Mouse (Mus musculus) left cerebral cortex, postnatal 4 days (tissue): ENCODE data around the gene Rad51b. TPM values are rescaled to one million over a fixed set of nuclear protein-coding genes. Genes with fewer than 3 reads are reported as not detected.

Experiments
- DNase-seq: peaks from one replicate; pipeline ENCODE4 v3.0.0-alpha.2; 2022
- intact Hi-C: fragments of 180-260 bp; cut with DNase I; formaldehyde crosslinking; loops from one replicate; pipeline ENCODE4 v1.15.1; 2025
- total RNA-seq, 2 experiments: library from RNA; stranded (reverse); gene quantifications; 2 replicates each; pipeline ENCODE4 v1.2.3; 2021

Rad51b gene
- total RNA-seq, 2 experiments from 2014 or later, result 0.56 to 0.84 TPM

GRCm38 (mm10) chr12:79782444-79783117 lies 485.5 kb downstream of the Rad51b start:
- intact Hi-C loops, result no loop called here
- DNase-seq, result no peak

- intact Hi-C loops, result no loop called here
- no peak for DNase-seq
Observed at GRCm38 (mm10) chr12:79784159-79784558, 487.1 kb downstream of the Rad51b start.

DNA sequence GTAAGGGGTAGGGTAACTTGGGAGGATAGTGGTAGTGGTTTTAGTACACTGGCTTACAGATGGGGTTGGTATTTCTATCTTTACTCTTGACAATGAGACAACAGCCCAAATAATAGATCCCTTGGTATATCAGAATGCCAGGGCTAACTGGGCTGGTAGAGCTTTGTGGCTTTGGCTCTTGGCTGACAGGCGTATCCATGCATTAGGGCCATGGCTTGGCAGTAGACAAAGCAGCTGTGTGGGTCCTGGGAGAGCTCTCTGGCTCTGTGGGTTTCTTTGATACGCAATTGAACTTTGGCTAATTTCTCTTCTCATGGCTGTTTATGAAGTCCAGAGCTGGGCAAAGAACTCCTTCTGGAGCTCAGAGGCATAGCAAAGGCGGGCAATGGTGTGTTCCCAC lies 488.6 kb downstream of the Rad51b start:
- intact Hi-C loops, result no loop called here
- no peak for DNase-seq

GRCm38 (mm10) chr12:79787538-79787937 lies 490.5 kb downstream of the Rad51b start:
- DNase-seq, result no peak
- intact Hi-C loops, result no loop called here

GRCm38 (mm10) chr12:79788340-79788739 lies 491.3 kb downstream of the Rad51b start:
- intact Hi-C loops, result no loop called here

DNA sequence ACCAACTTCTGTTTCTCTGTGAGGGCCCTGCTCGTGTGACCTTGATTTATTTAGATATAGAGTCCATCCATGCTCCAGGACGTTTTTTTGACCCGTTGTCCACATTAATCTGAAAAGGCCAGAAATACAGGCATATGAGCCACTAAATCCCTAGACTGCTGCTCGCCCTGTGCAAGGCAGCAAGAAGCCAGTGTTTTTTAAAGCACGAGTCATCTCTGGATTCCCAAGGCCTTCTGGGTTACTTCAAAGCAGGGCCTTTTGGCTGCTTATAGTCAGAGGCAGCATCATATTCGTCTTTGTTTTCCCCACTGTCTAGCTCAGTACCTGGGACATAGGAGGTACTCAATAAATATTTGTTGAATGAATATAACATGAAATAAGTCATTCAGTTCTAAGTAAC lies 492.4 kb downstream of the Rad51b start:
- DNase-seq, result no peak
- intact Hi-C loops, result no loop called here

More at GRCm38 (mm10) chr12:79788340-79788739, 491.3 kb downstream of the Rad51b start:
- DNase-seq, result no peak

DNA sequence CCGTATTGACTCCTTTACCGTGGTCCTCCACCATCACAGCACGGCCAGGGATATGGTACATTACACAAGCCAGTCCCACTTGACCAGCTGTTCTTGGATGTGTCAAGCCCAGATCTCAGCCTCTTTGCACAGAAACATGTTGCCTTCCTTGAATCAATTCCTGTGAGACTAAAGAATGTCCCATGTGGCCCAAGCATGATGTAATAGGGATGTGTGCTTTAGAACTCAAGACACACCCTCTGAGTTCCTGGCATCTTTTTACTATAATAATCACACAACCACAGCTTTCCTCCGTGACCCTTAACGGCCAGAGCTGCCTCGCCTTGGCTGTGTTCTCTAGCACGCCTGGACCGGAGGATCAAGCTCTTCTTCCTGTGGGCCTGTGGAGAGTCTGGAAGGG lies 496.3 kb downstream of the Rad51b start:
- intact Hi-C loops, result no loop called here

GRCm38 (mm10) chr12:79794802-79795201 lies 497.7 kb downstream of the Rad51b start:
- intact Hi-C loops, result no loop called here

More for the DNA sequence above, 496.3 kb downstream of the Rad51b start:
- no peak for DNase-seq

GRCm38 (mm10) chr12:79796260-79796659 lies 499.2 kb downstream of the Rad51b start:
- intact Hi-C loops, result no loop called here
- no peak for DNase-seq

More at GRCm38 (mm10) chr12:79794802-79795201, 497.7 kb downstream of the Rad51b start:
- DNase-seq, result no peak

- DNase-seq, result no peak
- intact Hi-C loops, result no loop called here
Observed at GRCm38 (mm10) chr12:79796823-79797821, 500.0 kb downstream of the Rad51b start.

- intact Hi-C loops, result no loop called here
Observed at GRCm38 (mm10) chr12:79798488-79798887, 501.4 kb downstream of the Rad51b start.

GRCm38 (mm10) chr12:79799370-79799769 lies 502.3 kb downstream of the Rad51b start:
- DNase-seq, result no peak
- intact Hi-C loops, result no loop called here

More at GRCm38 (mm10) chr12:79798488-79798887, 501.4 kb downstream of the Rad51b start:
- no peak for DNase-seq

DNA sequence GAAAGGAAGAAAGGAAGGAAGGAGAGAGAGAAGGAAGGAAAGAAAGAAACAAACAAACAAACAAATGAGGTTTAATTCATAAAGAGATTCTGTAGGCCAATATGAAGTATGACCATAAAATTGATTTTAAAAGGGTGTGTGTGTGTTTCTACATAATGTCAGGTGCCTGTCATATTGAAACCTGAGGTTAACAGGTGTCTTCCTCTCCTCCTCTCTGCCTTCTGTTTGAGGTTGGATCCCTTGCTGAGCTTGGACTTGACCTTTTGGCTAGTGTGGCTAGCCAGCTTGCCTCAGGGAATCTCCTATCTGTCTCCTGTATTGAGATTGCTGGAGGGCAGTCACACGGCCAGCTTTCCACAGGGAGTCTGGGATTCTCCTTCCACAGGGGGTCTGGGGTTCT lies 506.6 kb downstream of the Rad51b start:
- intact Hi-C loops, result no loop called here
- no peak for DNase-seq

DNA sequence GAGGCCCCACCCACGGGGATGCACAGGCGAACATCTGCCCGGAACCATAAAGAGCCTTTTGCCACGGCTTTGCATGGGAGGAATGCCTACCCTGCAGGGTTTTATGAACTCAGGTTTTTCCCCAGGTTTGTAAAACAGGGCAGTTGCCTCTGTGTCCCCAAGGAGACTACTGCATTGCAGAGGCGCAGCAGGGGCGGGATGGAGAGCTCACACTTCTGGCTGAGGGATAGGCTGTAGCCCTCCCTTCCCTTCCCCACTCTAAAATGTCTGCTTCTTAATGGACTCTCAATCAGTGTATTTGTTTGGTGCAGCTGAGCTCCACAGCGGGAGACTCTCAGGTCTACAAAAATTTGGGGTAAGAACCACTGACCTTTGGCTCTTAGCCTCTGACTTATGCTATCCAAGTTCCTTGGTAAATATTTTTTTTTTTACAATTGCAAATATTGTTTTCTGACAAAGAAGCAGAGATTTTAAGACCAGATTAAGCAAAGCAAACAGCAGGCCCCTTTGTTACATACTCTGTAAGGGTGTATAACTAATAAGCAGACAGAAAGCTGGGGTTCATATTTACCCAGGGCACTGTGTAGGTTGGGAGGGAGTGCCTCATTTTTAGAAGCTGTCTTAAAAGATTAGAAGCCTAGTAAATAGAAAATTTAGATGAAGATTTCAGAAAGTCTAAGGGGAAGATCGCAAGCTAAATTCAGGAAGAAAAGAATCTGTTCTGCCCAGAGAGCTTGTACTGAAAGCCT lies 507.9 kb downstream of the Rad51b start:
- intact Hi-C loops, result no loop called here

DNA sequence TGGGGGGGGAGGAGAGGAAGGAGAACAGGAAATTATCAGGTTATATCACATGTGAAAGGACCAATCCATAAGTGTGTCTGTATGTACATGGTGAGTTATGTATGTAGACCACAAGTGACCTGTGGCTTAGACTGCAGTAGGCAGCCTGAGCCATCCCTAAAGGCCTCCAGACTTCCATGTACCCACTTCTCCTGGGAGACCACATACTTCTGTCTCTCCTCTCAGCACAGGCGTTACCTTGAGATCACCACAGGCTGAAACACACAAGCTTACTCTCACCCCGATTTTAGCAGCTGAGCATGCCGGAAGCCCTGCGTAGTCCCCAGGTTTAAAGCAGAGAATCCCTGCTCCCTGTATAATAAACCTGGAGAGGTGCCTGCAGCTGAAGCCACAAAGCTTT lies 509.9 kb downstream of the Rad51b start:
- no peak for DNase-seq
- intact Hi-C loops, result no loop called here

More for the DNA sequence above, 507.9 kb downstream of the Rad51b start:
- no peak for DNase-seq

DNA sequence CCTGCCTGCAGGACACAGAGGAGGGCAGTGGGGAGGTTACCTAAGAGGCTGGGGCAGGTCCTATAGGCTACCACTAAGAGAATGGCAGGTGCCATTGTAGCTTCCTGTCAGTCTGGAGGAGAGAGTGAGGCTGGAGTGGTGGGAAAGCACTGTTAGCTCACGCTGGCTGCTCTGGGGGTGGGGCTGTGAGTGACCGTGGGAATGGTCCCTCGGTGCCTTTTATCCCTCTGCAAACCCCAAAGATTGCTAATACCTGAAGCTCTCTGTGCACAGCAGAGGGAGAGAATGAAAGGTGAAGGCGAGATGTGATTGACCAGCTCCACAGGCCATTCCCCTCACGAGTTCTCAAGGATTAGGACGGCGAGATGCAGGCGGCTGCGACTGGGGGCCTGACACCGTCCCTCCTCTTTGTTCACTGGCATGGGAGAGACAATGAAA lies 510.3 kb downstream of the Rad51b start:
- no peak for DNase-seq
- intact Hi-C loops, result no loop called here

DNA sequence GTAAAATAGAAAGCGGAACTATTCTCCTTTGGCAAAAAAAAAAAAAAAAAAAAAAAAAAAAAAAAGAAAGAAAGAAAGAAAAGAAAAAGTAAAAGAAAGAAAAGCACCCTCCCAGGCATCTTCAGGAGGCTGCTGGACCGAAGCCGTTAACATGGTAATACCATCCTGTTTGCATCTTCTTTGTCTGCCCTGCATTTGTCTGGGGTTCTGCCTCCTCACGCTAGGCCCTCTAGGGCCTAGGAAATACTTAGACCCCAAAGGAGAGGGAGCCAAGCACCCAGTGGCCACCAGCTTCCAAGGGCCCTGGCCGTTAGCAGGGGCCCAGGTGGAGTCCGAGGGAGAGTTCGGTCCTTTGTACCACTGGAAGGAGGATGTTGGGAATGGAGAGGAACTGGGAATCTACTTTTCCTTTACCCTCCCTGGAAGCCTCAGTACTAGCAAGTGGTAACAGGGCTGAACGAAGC lies 510.9 kb downstream of the Rad51b start:
- no peak for DNase-seq
- intact Hi-C loops, result no loop called here

DNA sequence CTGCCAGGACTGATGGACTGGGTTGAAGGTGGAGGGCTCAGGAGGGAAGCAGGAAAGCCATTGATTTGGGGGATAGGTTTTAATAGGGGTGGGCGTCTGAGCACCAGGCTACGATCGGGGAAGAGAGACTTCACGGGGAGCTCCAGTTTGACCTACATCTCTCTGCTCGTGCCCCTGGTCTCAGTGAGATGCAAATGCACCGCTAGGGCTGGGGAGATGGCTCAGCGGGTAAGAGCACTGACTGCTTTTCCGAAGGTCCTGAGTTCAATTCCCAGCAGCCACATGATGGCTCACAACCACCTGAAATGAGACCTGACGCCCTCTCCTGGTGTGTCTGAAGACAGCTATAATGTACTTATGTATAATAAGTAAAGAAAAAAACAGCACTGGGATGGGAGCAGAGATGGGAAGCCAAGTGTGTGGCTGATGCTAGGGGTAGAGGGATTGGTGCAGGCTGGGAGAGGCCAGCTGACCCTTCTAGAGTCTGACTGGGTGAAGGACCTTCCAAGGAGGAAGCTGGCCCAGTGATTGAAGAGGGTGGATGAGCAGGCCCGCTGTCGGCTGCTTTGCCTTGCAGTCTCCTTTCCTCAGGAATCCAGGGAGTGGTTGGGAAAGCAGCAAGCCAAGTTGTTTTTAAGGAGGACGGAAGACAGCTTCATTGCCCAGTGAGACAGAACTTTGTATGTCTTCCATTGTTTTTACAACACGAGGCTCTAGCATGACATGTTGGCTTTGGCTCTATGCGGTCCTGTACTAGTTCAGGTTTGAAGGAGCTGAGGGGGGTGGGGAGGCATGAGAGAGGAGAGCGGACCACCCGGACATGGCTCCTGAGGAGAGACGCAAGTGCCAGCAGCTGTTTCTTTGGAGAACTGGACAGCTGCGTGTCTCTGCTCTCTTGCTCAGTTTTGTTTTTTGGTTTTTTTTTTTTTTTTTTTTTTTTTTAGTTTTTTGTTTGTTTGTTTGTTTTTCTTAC lies 511.6 kb downstream of the Rad51b start:
- no peak for DNase-seq
- intact Hi-C loops, result no loop called here

DNA sequence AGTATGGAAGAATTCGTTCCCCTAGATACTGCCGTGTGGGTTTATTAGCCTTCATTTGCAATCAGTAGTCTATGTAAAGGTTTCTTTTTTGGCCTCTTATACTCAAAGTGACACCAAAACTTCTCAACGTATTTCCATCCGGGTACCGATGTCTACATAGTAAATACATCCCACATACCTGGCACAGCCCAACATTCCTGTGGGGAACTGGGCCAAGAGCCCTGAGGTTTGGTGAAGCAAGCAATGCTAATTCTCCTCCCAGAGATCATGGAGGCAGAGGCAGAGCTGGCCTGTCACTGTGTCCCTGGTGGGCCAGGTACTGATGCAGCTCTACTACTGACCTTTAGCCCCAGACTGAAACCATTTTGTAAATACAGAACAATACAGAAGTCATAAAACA lies 512.4 kb downstream of the Rad51b start:
- intact Hi-C loops, result no loop called here
- DNase-seq, result no peak

DNA sequence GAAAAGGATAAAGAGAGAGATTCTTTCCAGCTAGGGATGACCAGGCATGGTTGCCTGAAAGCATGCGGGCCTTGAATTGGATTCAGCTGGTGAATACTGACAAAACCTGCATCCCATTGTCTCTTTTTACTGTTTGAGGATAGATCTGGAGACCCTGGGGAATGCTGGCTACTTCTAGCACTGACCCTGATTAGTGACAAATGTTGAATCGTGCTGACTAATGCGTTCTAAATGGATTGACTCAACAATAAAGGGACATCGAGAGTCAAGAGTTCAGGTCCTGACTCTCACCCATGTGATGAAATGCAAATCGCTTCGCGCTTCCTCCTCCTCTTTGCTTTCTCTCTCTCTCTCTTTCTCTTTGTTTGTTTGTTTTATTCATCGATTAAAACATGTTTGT lies 515.3 kb downstream of the Rad51b start:
- DNase-seq, result no peak
- intact Hi-C loops, result no loop called here
